Mouse (Mus musculus) urinary bladder, postnatal 4 days (tissue): ENCODE measurements around the gene Gm49393.

Experiments
- DNase-seq, 2 experiments: peaks; one replicate each; pipeline ENCODE4 v3.0.0; 2021 to 2022; ENCODE audit warnings: low spot score in 2 of 2

Gene Gm49393

GRCm38 (mm10) chr13:60809690-60810089 is 125.7 kb downstream of the Gm49393 start:
- DNase-seq, result no peak
